Mouse (Mus musculus): ENCODE data around the gene Llgl1. TPM values are rescaled to one million over a fixed set of nuclear protein-coding genes. Genes with fewer than 3 reads are reported as not detected.

Llgl1 gene
- polyA plus RNA-seq, 1 experiment = 11.2 TPM

DNA sequence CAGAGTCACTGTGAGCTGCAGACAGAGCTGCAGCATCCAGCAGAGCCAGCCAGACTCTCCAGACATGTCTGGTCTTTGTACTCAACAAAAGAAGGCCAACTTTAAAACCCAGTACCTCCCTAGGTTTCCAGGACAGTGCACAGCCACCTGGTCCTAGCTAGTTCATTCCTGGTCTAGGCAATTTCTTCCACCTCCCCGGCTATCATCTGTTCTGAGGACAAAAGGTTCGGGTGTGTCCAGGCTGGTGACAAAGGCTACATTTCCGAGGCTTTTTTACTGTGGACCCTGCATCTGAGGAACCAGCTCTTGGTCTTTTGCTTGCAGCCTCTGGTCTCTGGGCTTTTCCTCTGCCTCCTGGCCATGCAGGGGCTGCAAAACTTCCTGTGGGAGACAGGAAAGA is 40.8 kb downstream of the Llgl1 start:
- TF ChIP-seq CTCF (IDR thresholded peaks at IDR 0.05; ENCODE audit: control insufficient read depth, insufficient read depth, low read length) (no peak), POLR2A (IDR thresholded peaks at IDR 0.05; ENCODE audit: borderline replicate concordance, control insufficient read depth, low read depth, low read length) (no peak)
- H3K4me1 ChIP-seq (ENCODE audit: control insufficient read depth, insufficient read depth, low read length) = 0 out of 2 replicates have a peak, but pooled peaks cover 2% of the 10 kb centered on the region
- H3K27ac ChIP-seq (ENCODE audit: control insufficient read depth, insufficient read depth, low read depth, low read length, poor library complexity) = no peak overlapping the region
- 77% methylated on average over 3 of the region's 3 CpGs for WGBS
- H3K4me3 ChIP-seq (replicated peaks; ENCODE audit: control insufficient read depth, low read depth, low read length) = no peak overlapping the region

DNA sequence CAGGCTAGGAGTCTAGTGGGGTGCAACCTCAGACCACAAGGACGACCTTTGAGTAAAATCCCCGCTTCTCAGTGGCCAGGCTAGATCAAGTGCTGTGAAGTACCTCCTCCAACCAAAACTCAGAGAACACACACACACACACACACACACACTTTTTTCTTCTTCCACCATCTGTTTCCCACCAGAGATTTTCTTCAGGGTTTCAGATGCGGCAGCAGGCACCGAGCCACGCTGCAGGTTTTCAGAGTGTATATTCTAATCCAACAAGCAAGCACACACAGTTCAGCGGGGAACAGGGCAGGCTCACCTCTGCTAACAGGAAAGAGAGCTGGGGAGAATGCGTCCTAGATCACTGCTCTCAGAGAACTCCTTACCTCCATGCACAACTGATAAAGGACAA is 56.0 kb downstream of the Llgl1 start:
- 89% methylated on average over 7 of the region's 7 CpGs for WGBS
- H3K4me1 ChIP-seq (ENCODE audit: control insufficient read depth, insufficient read depth, low read length) = no peaks in the 10 kb centered on the region
- no peak overlapping the region for H3K4me3 ChIP-seq (replicated peaks; ENCODE audit: control insufficient read depth, low read depth, low read length)
- TF ChIP-seq CTCF (IDR thresholded peaks at IDR 0.05; ENCODE audit: control insufficient read depth, insufficient read depth, low read length) (no peak), POLR2A (IDR thresholded peaks at IDR 0.05; ENCODE audit: borderline replicate concordance, control insufficient read depth, low read depth, low read length) (no peak)
- no peak overlapping the region for H3K27ac ChIP-seq (ENCODE audit: control insufficient read depth, insufficient read depth, low read depth, low read length, poor library complexity)

DNA sequence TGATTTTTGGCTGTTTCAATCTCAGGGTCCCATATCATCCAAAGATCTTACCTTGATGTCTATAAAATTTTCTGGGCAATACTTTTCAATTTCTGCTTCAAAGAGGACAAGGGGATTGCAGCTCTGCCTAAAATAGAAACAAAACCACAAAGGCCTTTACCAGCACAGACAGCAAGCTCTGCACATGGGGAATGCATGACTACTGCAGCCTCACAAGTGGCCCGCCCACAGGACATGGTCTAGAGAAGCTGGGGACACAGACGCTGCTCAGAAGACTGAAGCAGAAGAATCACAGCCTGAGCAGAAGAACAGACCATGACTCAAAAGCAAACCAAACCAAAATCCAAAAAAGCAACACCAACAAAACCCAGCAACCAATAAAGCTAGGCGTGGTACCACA is 62.2 kb downstream of the Llgl1 start:
- TF ChIP-seq POLR2A (IDR thresholded peaks at IDR 0.05; ENCODE audit: borderline replicate concordance, control insufficient read depth, low read depth, low read length) (no peak), CTCF (IDR thresholded peaks at IDR 0.05; ENCODE audit: control insufficient read depth, insufficient read depth, low read length) (no peak)
- H3K27ac ChIP-seq (ENCODE audit: control insufficient read depth, insufficient read depth, low read depth, low read length, poor library complexity) = no peak overlapping the region

More for the DNA sequence above, 62.2 kb downstream of the Llgl1 start:
- WGBS = 62% methylated on average over 3 of the region's 3 CpGs
- no peak overlapping the region for H3K4me3 ChIP-seq (replicated peaks; ENCODE audit: control insufficient read depth, low read depth, low read length)
- H3K4me1 ChIP-seq (ENCODE audit: control insufficient read depth, insufficient read depth, low read length) = no peaks in the 10 kb centered on the region

Other genes starting within 250 kb of the Llgl1 start
- gene Drg2, start 245.1 kb upstream of the Llgl1 start, polyA plus RNA-seq (2011; ENCODE audit: insufficient read depth, insufficient read length, low replicate concordance, missing spikeins) = 19.9 and 28.0 TPM in 2 replicates
- gene Myo15, start 230.4 kb upstream of the Llgl1 start, polyA plus RNA-seq (2011; ENCODE audit: insufficient read depth, insufficient read length, low replicate concordance, missing spikeins) = 1.1 and 1.4 TPM in 2 replicates
- 16.7 and 19.5 TPM in 2 replicates for gene Alkbh5, start 163.3 kb upstream of the Llgl1 start, polyA plus RNA-seq (2011; ENCODE audit: insufficient read depth, insufficient read length, low replicate concordance, missing spikeins)
- gene Flii, start 27.5 kb downstream of the Llgl1 start, polyA plus RNA-seq (2011; ENCODE audit: insufficient read depth, insufficient read length, low replicate concordance, missing spikeins) = 39.0 and 41.0 TPM in 2 replicates
- 4.1 and 11.7 TPM in 2 replicates for gene Mief2, start 28.7 kb downstream of the Llgl1 start, polyA plus RNA-seq (2011; ENCODE audit: insufficient read depth, insufficient read length, low replicate concordance, missing spikeins)
- 4.3 and 8.1 TPM in 2 replicates for gene Top3a, start 77.6 kb downstream of the Llgl1 start, polyA plus RNA-seq (2011; ENCODE audit: insufficient read depth, insufficient read length, low replicate concordance, missing spikeins)
- gene Smcr8, start 77.8 kb downstream of the Llgl1 start, polyA plus RNA-seq (2011; ENCODE audit: insufficient read depth, insufficient read length, low replicate concordance, missing spikeins) = 2.9 and 11.1 TPM in 2 replicates
- gene Shmt1, start 112.0 kb downstream of the Llgl1 start, polyA plus RNA-seq (2011; ENCODE audit: insufficient read depth, insufficient read length, low replicate concordance, missing spikeins) = 6.7 and 34.2 TPM in 2 replicates
- gene Dhrs7b, start 130.9 kb downstream of the Llgl1 start, polyA plus RNA-seq (2011; ENCODE audit: insufficient read depth, insufficient read length, low replicate concordance, missing spikeins) = 11.1 and 14.5 TPM in 2 replicates
- gene Tmem11, start 179.5 kb downstream of the Llgl1 start, polyA plus RNA-seq (2011; ENCODE audit: insufficient read depth, insufficient read length, low replicate concordance, missing spikeins) = 17.5 and 25.7 TPM in 2 replicates
- gene Natd1, start 215.0 kb downstream of the Llgl1 start, polyA plus RNA-seq (2011; ENCODE audit: insufficient read depth, insufficient read length, low replicate concordance, missing spikeins) = 6.6 and 9.1 TPM in 2 replicates
- 68.0 and 74.9 TPM in 2 replicates for gene Map2k3, start 232.3 kb downstream of the Llgl1 start, polyA plus RNA-seq (2011; ENCODE audit: insufficient read depth, insufficient read length, low replicate concordance, missing spikeins)

Data from bone marrow, adult 2 months (tissue).